Mouse (Mus musculus) lung, postnatal 0 days (tissue): ENCODE results near the gene Dcaf8. TPM values are rescaled to one million over a fixed set of nuclear protein-coding genes. Genes with fewer than 3 reads are reported as not detected.
"Not testable (repeated sequence)": the region's sequence is repeated elsewhere in the genome, so short reads cannot be mapped to it uniquely, and the experiment has no call there.

Experiments
- ATAC-seq: fragments of 200-750 bp; cut with Nextera tagmentation; 2 replicates; pipeline ENCODE4 v1.8.0; 2017; ENCODE audit warnings: moderate library complexity
- DNase-seq: peaks from one replicate; pipeline ENCODE4 v3.0.0-alpha.2; 2016; ENCODE audit warnings: low spot score
- H3K27ac ChIP-seq: fragments of 300-500 bp; sonication (generic); 2 replicates; pipeline ENCODE4 v1.5.1; 2014; ENCODE audit warnings: antibody characterized with exemption, mild to moderate bottlenecking, low read length, mixed read lengths
- H3K27me3 ChIP-seq: fragments of 300-500 bp; sonication (generic); replicated peaks from 2 replicates; pipeline ENCODE4 v1.6.1; 2014; ENCODE audit warnings: low read length, mixed read lengths; ENCODE audit not compliant: insufficient read depth
- H3K36me3 ChIP-seq: fragments of 300-500 bp; sonication (generic); 2 replicates; pipeline ENCODE4 v1.6.1; 2014; ENCODE audit warnings: low read length, mixed read lengths; ENCODE audit not compliant: insufficient read depth
- H3K4me1 ChIP-seq: fragments of 300-500 bp; sonication (generic); 2 replicates; pipeline ENCODE4 v1.6.1; 2014; ENCODE audit warnings: antibody characterized with exemption, low read depth, low read length, mixed read lengths; ENCODE audit not compliant: insufficient read depth
- H3K4me2 ChIP-seq: fragments of 300-500 bp; sonication (generic); replicated peaks from 2 replicates; pipeline ENCODE4 v1.6.1; 2014; ENCODE audit warnings: low read depth, mild to moderate bottlenecking, low read length, moderate library complexity, mixed read lengths
- H3K4me3 ChIP-seq: fragments of 300-500 bp; sonication (generic); 2 replicates; pipeline ENCODE4 v1.5.1; 2014; ENCODE audit warnings: low read depth, low read length
- H3K9ac ChIP-seq: fragments of 300-500 bp; sonication (generic); replicated peaks from 2 replicates; pipeline ENCODE4 v1.6.1; 2014; ENCODE audit warnings: low read depth, mild to moderate bottlenecking
- H3K9me3 ChIP-seq: fragments of 300-500 bp; sonication (generic); 2 replicates; pipeline ENCODE4 v1.6.1; 2016; ENCODE audit warnings: low read length, mixed read lengths
- CTCF ChIP-seq: IDR thresholded peaks from 2 replicates; pipeline ENCODE4 v1.5.1; 2016; ENCODE audit warnings: antibody characterized with exemption, mild to moderate bottlenecking
- EP300 ChIP-seq: IDR thresholded peaks from 2 replicates; pipeline ENCODE4 v1.6.1; 2016; ENCODE audit warnings: antibody characterized with exemption, mild to moderate bottlenecking, control low read depth
- WGBS: fragments of 180-500 bp; shearing (Covaris S2); extraction: QIAGEN DNeasy Blood & Tissue Kit; methylation state at CpG from one replicate; pipeline ENCODE4 v1.1.7; 2014; 5-methylcytosine and 5-hydroxymethylcytosine counted together
- polyA plus RNA-seq: library from polyadenylated mRNA; unstranded; fragments of >200 nt; fragmentation: Nextera tagmentation; extraction: Ambion mirVana; gene quantifications from 2 replicates; pipeline ENCODE4 v1.2.1, GENCODE M21; 2015

Dcaf8 gene
- polyA plus RNA-seq, 1 experiment from 2014 or later: 93.7 TPM

GRCm38 (mm10) chr1:172228209-172228608, 80.3 kb downstream of the Dcaf8 start:
- Histone ChIP-seq H3K27me3 (no peaks in the 10 kb centered on the region), H3K4me2 (no peak overlapping the region), H3K36me3 (no peaks in the 10 kb centered on the region), H3K4me1 (no peaks in the 10 kb centered on the region), H3K27ac (no peak overlapping the region), H3K4me3 (no peak overlapping the region), H3K9ac (no peak overlapping the region), H3K9me3 (no peaks in the 10 kb centered on the region)
- 81% methylated on average over 2 of the region's 2 CpGs for WGBS
- TF ChIP-seq EP300 (no peak), CTCF (no peak)
- ATAC-seq: no peak
- DNase-seq: no peak

DNA sequence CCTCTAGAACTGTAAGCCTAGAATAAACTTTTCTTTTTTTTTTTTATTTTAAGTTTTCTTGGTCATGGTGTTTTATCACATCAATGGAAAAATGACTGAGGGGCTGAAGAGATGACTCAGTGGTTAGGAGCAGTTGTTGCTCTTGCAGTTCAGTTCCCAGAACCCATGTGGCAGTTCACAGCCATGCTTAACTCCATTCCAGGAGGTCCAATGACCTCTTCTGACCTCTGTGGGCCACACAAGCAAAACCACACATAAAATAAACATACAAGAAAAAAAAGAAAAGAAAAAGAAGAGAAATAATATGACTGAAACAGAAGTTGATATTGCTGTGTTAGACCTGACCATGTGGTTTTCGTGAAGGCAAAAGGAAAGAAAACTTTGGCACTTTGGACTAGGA, 81.3 kb downstream of the Dcaf8 start:
- Histone ChIP-seq H3K4me2 (no peak overlapping the region), H3K27ac (no peak overlapping the region), H3K9me3 (no peaks in the 10 kb centered on the region), H3K4me3 (no peak overlapping the region), H3K4me1 (no peaks in the 10 kb centered on the region), H3K36me3 (no peaks in the 10 kb centered on the region), H3K9ac (no peak overlapping the region), H3K27me3 (no peaks in the 10 kb centered on the region)
- 72% methylated on average over 1 of the region's 1 CpGs for WGBS
- TF ChIP-seq CTCF (no peak), EP300 (no peak)
- ATAC-seq (no peak), DNase-seq (no peak)

DNA sequence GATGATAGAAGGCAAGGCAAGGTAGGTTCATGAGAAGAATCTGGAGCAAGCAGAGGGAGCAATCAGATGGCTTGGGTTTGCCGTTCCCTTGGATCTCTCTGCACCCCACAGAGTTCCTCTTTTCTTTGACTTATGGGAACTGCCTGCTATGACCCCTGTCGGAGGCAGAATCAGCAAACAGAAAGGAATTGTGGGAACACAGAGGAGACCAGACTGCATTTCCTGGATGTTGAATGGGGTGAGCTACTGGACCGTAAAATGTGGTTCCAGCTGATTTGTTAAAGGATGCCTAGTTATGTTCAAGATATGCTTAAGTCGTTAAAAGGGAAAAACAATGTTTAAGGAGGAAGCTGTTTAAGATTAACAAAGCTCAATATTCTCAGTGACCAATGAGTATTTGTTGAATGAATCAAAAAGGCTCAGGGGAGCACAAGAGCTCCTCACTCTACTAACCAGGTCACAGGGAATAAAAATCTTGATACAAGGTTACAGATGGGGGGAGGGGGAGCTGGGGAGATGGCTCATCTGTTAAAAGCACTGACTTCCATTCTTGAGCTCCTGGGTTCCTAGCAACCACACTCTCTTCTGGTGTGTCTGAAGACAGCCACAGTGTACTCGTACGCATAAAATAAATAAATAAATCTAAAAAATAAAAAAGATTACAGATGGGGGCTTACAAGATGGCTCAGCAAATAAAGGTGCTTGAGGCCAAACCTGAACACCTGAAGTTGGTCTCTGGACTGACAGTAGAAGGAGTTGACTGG, 93.2 kb downstream of the Dcaf8 start:
- DNase-seq (no peak), ATAC-seq (no peak)
- no peaks in the 10 kb centered on the region for H3K27me3 ChIP-seq
- no peak overlapping the region for H3K27ac ChIP-seq
- 60% methylated on average over 6 of the region's 6 CpGs for WGBS
- no peaks in the 10 kb centered on the region for H3K9me3 ChIP-seq
- TF ChIP-seq CTCF (no peak), EP300 (no peak)
- H3K36me3 ChIP-seq: no peaks in the 10 kb centered on the region
- H3K4me1 ChIP-seq: no peaks in the 10 kb centered on the region
- H3K9ac ChIP-seq: no peak overlapping the region
- no peak overlapping the region for H3K4me2 ChIP-seq
- H3K4me3 ChIP-seq: no peak overlapping the region

- DNase-seq: peak; percentile 62
- 42% methylated on average over 2 of the region's 2 CpGs for WGBS
- H3K4me2 ChIP-seq: no peak overlapping the region
Observed at GRCm38 (mm10) chr1:172242401-172242800, 94.5 kb downstream of the Dcaf8 start.

GRCm38 (mm10) chr1:172243547-172244205, 95.8 kb downstream of the Dcaf8 start:
- no peaks in the 10 kb centered on the region for H3K4me1 ChIP-seq
- no peak for DNase-seq
- peak; percentile 60 for TF ChIP-seq CTCF
- no peak for TF ChIP-seq EP300
- no peaks in the 10 kb centered on the region for H3K9me3 ChIP-seq
- H3K4me2 ChIP-seq: no peak overlapping the region
- H3K9ac ChIP-seq: no peak overlapping the region
- WGBS: 36% methylated on average over 16 of the region's 16 CpGs
- H3K27ac ChIP-seq: no peak overlapping the region
- no peak overlapping the region for H3K4me3 ChIP-seq
- H3K36me3 ChIP-seq: no peaks in the 10 kb centered on the region
- ATAC-seq: no peak
- H3K27me3 ChIP-seq: no peaks in the 10 kb centered on the region

More at GRCm38 (mm10) chr1:172242401-172242800, 94.5 kb downstream of the Dcaf8 start:
- peak; percentile 78 for ATAC-seq
- H3K27me3 ChIP-seq: no peaks in the 10 kb centered on the region
- H3K4me1 ChIP-seq: no peaks in the 10 kb centered on the region
- H3K36me3 ChIP-seq: no peaks in the 10 kb centered on the region
- no peaks in the 10 kb centered on the region for H3K9me3 ChIP-seq
- no peak overlapping the region for H3K4me3 ChIP-seq
- H3K27ac ChIP-seq: no peak overlapping the region
- TF ChIP-seq CTCF: no peak
- TF ChIP-seq EP300: no peak
- H3K9ac ChIP-seq: no peak overlapping the region

DNA sequence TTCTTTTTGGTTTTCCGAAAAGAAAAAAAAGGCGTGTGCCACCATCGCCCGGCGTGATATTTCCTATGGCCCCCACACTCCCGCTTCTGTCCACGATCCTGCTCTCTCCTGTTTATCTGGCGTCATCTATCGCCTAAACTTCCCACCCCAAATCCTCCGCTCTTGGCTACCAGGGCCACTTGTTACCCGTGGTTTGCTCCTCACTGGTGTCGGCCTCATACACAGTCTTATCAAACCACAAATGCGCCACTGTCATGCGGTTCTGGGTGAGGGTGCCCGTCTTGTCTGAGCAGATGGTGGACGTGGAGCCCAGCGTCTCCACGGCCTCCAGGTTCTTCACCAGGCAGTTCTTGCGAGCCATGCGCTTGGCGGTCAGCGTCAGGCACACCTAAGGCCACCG, 96.8 kb downstream of the Dcaf8 start:
- not testable (repeated sequence) for H3K9ac ChIP-seq, H3K36me3 ChIP-seq, H3K4me3 ChIP-seq, H3K4me1 ChIP-seq, H3K27ac ChIP-seq, H3K9me3 ChIP-seq, H3K27me3 ChIP-seq, DNase-seq, H3K4me2 ChIP-seq, ATAC-seq
- 40% methylated on average over 23 of the region's 23 CpGs for WGBS

Other genes with a start within 250 kb of the Dcaf8 start
- gene Slamf6, start 230.6 kb upstream of the Dcaf8 start, polyA plus RNA-seq: 0.74 and 1.5 TPM in 2 replicates
- 6.2 and 6.9 TPM in 2 replicates for gene Vangl2, start 119.6 kb upstream of the Dcaf8 start, polyA plus RNA-seq
- gene Nhlh1, start 90.5 kb upstream of the Dcaf8 start, polyA plus RNA-seq: not detected in 2 replicates
- gene Copa, start 65.6 kb upstream of the Dcaf8 start, polyA plus RNA-seq: 99.1 and 111 TPM in 2 replicates
- 103 and 108 TPM in 2 replicates for gene Ncstn, start 65.3 kb upstream of the Dcaf8 start, polyA plus RNA-seq
- gene Pex19, start 21.3 kb upstream of the Dcaf8 start, polyA plus RNA-seq: 74.5 and 74.9 TPM in 2 replicates
- 114 and 118 TPM in 2 replicates for gene Pea15a, start 58.7 kb downstream of the Dcaf8 start, polyA plus RNA-seq
- gene Casq1, start 71.8 kb downstream of the Dcaf8 start, polyA plus RNA-seq: 2.5 TPM in 2 replicates
- gene Atp1a4, start 110.3 kb downstream of the Dcaf8 start, polyA plus RNA-seq: 0.04 and 0.05 TPM in 2 replicates
- gene Igsf8, start 113.6 kb downstream of the Dcaf8 start, polyA plus RNA-seq: 30.0 and 32.4 TPM in 2 replicates
- gene Atp1a2, start 150.0 kb downstream of the Dcaf8 start, polyA plus RNA-seq: 15.3 and 17.0 TPM in 2 replicates
- gene Kcnj9, start 181.2 kb downstream of the Dcaf8 start, polyA plus RNA-seq: not detected in 2 replicates
- 0.04 TPM in 2 replicates for gene Kcnj10, start 193.1 kb downstream of the Dcaf8 start, polyA plus RNA-seq
- gene Pigm, start 228.5 kb downstream of the Dcaf8 start, polyA plus RNA-seq: 3.5 and 3.9 TPM in 2 replicates